Mouse (Mus musculus) lung, adult 18-20 months (tissue): Measurements from ENCODE around the gene Hist1h2ac.
"Not testable (repeated sequence)": the region's sequence is repeated elsewhere in the genome, so short reads cannot be mapped to it uniquely, and the experiment has no call there.

Experiments
- DNase-seq, 2 experiments: peaks; one replicate each; pipeline ENCODE4 v3.0.0; 2022; ENCODE audit warnings: mixed read lengths in 2 of 2

Hist1h2ac gene

GRCm38 (mm10) chr13:23683755-23684281 lies at the start of gene Hist1h2ac, which contains the start of gene Hist1h2bc:
TSS of gene Hist1h2ac (minus strand) at chr13:23683948.
TSS of gene Hist1h2bc (plus strand) at chr13:23684199.
- peak; percentile 86 to 89 for DNase-seq

- DNase-seq, result peak in 1 of 2 experiments; percentile 28
These were observed 48.5 kb upstream of the Hist1h2ac start for GRCm38 (mm10) chr13:23732156-23732804.

GRCm38 (mm10) chr13:23730479-23730878 lies 46.7 kb upstream of the Hist1h2ac start:
- peak; percentile 68 to 80 for DNase-seq

DNA sequence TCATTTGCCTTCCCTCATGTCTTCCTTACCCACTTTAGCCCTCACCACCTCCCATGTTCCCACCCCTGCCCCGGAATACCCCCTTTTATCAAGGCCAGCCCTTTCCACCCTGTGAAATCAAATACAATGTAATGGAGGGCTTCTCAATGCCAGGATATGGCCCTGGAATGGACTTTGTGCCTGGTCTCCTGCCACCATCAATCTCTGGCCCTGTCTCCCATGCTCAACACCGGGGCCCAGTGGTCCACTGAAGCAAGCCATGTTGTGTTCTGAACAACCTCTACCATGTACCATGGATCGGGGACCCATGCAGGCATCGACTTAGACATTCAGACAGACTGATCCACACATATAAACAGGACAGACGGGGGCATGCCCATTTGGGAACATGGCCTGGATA lies 46.0 kb upstream of the Hist1h2ac start:
- DNase-seq, result no peak

GRCm38 (mm10) chr13:23729192-23729525 lies 45.4 kb upstream of the Hist1h2ac start:
- no peak for DNase-seq

DNA sequence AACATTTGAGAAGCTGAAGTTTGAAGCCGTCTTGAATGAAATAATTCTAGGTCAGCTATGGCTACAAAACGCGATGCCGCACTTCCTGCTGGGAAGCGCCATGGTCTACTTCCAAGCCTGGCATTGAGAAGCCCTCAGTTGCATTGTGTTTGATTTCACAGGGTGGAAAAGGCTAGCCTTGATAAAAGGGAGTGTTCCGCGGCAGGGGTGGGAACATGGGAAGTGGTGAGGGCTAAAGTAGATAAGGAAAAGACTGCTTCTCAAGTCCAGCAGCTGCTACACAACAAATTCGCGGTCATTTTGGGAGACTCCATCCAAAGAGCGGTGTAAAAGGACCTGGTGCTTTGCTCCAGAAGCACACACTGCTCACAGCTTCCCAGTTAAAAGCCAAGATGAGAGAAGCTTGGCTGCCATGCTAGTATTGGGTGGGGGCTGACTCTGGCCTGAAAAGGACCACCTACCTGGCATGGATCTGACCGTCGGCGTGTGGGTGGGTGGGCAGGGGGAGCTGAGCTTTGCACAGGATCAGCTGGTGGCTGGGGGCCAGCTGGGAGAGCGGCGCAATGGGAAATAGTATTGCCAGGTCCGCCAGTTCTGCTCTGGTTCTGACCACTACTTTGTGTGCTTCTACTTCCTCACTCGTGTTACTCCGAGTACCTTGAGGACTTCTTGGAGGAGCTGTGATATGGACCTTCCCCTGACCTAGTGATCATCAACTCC lies 44.9 kb upstream of the Hist1h2ac start:
- no peak for DNase-seq

DNA sequence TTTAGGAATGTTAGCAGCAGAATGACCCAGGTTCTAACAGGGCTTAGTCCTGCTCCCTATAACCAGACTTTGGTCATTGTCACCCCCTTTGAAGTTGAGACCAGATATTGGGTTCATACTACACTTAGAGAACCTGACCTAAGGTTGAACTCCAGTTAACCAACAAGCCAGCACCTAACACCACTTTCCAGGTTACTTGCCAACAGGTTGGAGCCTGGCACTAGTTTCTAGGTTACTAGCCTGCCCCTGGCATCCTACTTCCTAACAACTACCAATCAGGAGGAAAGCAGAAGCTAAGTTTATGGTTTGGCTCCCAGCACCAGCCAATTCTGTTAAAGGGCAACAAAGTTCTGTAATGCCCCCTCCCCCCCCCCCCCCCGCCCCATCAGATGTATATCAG lies 41.5 kb upstream of the Hist1h2ac start:
- no peak for DNase-seq

GRCm38 (mm10) chr13:23724239-23724638 lies 40.5 kb upstream of the Hist1h2ac start:
- DNase-seq, result no peak

DNA sequence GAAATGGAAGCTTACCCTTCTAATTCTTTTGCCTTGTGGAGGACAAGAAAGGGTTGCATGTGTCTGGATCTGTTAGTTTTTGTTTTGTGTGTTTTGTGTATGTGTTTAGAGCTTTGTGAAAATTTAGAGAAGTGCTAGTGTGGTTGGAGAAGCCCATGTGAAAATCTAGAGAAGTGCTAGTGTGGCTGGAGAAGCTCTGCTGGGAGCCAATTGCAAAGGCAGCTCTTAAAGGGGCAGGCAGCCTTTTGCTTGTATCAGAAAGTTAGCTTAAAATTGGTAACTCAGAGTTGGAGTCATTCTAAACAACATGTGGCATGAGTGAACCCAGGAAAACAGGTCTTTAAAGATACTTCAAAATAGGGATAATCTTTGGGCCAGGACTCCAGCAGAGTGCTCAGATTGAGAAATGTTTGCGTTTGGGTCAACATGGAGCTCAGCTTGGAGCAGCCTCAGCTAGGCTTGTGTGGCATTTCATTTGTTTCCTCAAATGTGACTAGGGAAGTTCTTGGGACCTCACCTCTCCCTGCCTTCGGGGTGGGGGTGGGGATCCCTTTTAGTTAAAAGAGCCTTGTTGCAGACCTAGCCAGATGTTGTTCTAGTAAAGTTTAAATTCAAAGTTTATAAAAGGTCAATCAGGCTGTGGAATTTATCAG lies 34.0 kb upstream of the Hist1h2ac start:
- not testable (repeated sequence) for DNase-seq

GRCm38 (mm10) chr13:23717176-23717575 lies 33.4 kb upstream of the Hist1h2ac start:
- DNase-seq, result no peak

DNA sequence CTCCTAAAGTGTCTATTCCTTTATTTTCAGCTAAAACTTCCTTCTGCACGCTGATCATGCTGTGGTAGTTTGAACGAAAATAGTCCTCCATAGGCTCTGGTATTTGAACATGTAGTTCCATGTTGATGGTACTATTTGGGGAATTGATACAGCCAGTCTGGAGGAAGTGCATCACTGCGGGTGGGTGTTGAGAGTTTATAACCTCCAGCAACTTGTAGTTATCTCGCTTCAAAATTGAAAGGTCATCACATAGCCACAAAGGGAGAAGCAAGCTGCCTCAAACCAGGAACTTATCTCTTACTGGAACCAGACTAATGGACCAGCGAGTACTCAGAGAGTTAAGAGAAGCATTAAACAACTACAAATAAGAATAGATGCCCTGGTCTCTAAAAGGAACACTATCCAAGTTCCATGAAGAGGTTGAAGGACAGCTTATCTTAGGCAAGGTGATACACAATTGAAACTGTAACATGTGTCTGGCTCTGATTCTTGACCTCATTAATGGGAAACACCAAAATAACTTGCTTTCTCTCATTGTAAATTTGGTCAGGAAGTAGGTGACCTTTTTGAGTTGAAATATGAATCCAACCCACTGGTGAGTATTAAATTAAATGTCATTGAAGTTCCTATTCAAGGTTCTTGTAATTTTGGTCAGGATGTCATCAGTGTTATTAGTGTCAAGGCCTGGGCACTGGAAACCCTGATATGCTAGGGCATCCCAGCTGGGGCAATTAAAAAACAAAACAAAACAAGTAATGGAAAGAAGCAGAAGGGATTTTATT lies 32.7 kb upstream of the Hist1h2ac start:
- no peak for DNase-seq

DNA sequence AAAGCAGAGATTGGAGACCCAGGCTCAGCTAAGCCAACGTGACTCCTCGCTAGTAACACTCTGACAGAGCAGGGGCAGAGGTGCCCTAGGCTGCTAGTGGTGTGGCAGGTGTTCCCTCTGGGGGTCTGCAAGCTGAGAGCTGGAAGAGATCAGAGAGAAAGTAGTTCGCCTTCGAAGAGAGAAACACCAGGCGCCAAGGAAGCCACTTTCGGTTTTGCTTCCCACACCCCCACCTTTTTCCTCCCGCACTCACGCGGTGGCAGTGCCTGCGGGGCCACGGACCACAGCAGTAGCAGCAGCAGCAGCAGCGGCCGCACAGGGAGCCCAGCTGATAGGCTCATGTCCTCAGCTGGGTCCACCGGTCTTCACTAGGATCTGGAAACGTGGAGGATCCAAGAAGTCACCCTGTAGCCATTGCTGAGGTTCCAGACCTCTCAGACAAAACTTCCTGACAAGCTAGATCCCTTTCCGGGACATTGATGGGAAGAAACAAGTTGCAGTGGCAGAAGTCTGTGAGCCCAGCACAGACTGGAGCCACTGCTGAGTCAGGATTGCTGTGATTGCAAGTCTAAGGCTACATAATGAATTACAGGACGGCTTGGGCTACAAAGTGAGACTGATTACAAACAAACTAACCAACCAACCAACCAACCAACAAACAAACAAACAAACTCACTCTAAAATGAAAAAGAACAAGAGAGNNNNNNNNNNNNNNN lies 26.8 kb upstream of the Hist1h2ac start, which contains the start of gene Hfe:
Gene Hfe (minus strand): TSS at position 481 of the 716 bp plus-strand sequence.
- peak; percentile 73 to 75 for DNase-seq

DNA sequence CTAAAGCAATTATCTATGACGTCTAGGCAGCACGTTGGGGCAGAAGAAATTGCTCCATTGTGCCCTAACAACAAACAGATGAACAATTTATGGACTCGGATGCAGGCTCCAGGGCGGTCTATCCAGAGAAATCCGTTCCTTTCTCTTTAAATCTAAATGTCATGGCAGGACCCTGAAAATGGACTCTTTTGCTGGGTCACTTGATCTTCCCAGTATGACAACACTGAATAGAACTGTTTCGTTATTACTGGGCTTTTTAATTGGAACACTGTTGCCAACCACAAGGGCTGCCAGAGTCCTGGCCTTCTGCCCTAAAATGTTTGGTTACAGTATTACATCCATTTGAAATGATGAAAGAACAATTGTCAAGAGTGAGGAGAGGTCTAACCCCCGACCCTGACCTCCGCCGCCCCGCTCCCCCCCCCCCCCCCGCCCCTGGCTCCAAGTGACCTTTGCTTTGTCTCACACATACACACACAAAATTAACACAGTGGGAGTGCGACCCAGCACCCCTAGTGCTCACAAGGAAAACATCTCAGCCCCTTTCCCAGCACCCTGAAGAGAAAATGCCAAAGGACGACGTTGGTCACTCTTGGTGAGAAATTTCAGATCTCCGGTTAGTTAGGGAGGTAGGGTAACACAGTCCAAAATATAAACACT lies 26.1 kb upstream of the Hist1h2ac start:
- no peak for DNase-seq

GRCm38 (mm10) chr13:23708654-23709053 lies 24.9 kb upstream of the Hist1h2ac start:
- DNase-seq, result no peak

DNA sequence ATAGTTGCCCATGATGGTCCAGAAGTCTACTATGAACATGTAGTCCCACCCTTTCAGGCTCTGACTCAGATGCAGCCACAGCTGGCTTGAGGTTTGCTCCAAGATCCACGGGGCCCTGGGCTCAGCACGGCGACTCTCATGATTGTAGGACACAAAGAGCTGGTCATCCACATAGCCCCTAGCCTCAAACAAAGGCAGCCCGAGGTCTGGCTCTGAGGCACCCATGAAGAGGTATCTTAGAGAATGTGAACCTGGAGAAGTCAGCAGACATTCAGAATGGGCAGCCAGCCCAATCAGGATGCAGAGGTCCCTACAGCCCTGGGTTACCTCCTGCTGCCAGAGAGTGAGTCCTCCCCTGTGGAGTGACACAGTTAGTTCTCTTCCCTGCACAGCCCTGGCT lies 24.3 kb upstream of the Hist1h2ac start:
- DNase-seq, result no peak

DNA sequence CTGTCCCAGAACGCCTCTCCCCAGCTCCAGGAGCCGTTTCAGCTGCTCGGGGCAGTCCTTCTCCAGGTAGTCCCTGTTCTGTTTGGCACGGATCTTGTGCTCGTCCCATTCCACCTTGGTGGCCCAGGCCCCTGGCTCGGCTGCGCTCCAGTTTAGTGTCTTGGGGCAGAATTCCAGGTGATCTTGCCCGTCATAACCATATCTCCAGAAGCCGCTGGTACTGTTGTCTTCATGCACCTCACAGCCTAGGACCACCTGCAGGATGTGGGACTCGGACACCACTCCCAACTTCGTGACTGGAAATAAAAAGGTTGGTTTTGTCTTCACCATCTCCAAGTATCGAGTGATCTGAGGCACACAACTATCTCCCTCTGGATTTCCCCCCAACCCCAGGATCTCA lies 23.0 kb upstream of the Hist1h2ac start:
- no peak for DNase-seq

DNA sequence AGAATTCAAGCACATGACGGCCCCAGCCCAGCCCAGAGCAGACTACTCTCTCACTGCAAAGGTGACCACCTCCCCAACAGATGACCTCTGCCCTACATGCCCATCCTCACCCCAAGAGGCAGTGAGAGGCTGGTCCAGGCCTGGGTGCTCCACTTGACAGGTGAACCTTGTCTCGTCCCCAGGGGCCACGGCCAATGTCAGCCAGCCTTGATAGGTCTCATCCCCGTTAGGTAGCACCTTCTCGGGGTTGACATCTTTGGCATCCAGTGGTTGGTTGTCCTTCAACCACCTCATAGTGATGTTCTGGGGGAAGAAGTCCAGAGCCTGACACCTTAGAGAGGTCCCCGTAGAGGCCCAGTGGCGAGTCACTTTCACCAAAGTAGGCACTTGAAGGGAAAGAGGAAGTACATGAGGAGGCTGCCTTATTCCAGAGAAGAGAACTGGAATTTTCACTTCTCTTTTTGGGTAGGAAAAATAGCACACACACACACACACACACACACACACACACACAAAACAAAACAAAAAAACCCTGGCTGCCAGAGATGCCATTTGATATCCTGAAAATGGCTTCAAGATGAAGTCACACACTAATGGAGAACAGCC lies 22.1 kb upstream of the Hist1h2ac start:
- no peak for DNase-seq

GRCm38 (mm10) chr13:23702801-23703200 lies 19.1 kb upstream of the Hist1h2ac start:
- DNase-seq, result not testable (repeated sequence)

DNA sequence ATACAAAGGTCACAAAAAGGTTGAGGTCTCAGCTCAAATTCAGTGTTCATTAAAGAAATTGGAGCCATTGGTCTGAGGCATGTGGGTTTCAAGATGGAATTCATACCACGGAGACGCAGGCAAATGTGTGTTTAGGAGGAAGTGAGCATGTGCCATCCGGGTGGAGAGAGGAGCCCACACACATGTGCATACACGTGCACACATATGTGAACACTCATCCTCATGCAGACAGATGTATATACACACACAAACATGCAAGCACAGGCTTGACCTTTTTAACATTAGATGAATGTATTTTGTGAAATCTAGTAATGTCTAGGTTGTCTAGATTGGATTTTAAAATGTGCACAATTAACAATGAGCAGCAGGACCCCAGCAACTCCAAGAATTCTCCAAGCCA lies 18.5 kb upstream of the Hist1h2ac start:
- no peak for DNase-seq

GRCm38 (mm10) chr13:23700786-23701520 lies 17.2 kb upstream of the Hist1h2ac start:
- peak; percentile 75 to 81 for DNase-seq
